Mouse (Mus musculus): ENCODE results near the gene Cypt12. TPM values are rescaled to one million over a fixed set of nuclear protein-coding genes. Genes with fewer than 3 reads are reported as not detected.

Gene Cypt12
- polyA plus RNA-seq (2016; fragmentation: Nextera tagmentation; extraction: Ambion mirVana) = not detected in 2 replicates

- 94% methylated on average over 13 of the region's 13 CpGs for WGBS
- DNase-seq (ENCODE audit: extremely low spot score, low spot score) = no peak
- Histone ChIP-seq H3K4me1 (no peaks in the 10 kb centered on the region), H3K9me3 (no peaks in the 10 kb centered on the region), H3K27me3 (ENCODE audit: poor library complexity, severe bottlenecking) (no peaks in the 10 kb centered on the region), H3K27ac (no peak within 1 kb of the TSS), H3K36me3 (replicated peaks) (no peaks in the 10 kb centered on the region), H3K4me3 (no peak within 1 kb of the TSS)
Measured at GRCm38 (mm10) chr3:17948299-17948698, at the start of gene Cypt12. Gene Cypt12 (plus strand): TSS chr3:17948410.

DNA sequence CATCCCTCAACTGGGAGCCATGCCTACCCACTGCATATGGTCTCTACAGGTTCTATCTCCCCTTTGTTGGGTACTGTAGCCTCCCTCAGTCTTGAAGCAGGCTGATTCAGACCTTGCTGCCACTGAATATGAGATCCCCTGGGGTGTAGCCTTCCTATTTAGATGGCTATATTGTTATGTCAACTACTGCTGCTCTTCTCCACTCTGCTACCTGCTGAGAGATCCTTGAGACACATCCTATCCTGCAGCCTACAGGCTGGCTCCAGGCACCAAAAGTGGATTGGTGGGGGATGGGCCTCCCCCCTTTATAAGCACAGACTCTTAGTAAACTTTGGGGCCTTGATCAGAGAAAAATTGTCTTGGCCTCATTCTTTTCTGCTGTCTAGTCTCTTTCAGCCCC lies 34.4 kb upstream of the Cypt12 start:
- Histone ChIP-seq H3K9me3 (no peaks in the 10 kb centered on the region), H3K36me3 (replicated peaks) (no peaks in the 10 kb centered on the region), H3K27ac (no peak overlapping the region), H3K4me1 (no peaks in the 10 kb centered on the region), H3K27me3 (ENCODE audit: poor library complexity, severe bottlenecking) (no peaks in the 10 kb centered on the region), H3K4me3 (no peak overlapping the region)
- DNase-seq (ENCODE audit: extremely low spot score, low spot score) = no peak

DNA sequence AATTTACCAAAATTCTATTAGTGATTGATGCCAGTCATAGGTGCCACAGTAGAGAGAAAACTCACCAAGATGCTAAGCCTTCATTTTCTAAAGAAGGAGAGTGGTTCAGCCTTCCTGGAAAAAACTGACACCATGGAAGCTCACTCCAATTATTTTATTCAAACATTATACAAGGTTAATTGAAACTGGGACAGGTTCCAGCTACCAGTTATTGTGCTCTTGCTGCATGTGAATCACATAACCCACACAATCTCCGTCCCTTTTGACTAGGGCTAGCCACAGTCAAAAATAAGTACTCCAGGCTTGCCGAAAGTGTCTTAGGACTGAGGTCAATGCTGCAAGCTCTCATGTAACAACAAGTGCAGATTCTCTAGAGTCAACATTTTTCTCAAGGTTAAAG lies 8.0 kb upstream of the Cypt12 start:
- no peaks in the 10 kb centered on the region for H3K9me3 ChIP-seq
- WGBS = 88% methylated on average over 2 of the region's 2 CpGs
- H3K4me1 ChIP-seq = no peaks in the 10 kb centered on the region
- no peaks in the 10 kb centered on the region for H3K27me3 ChIP-seq (ENCODE audit: poor library complexity, severe bottlenecking)
- DNase-seq (ENCODE audit: extremely low spot score, low spot score) = no peak
- no peak overlapping the region for H3K4me3 ChIP-seq
- no peaks in the 10 kb centered on the region for H3K36me3 ChIP-seq (replicated peaks)
- H3K27ac ChIP-seq = no peak overlapping the region
